Mouse (Mus musculus) forebrain, embryonic 10.5 days (tissue): ENCODE results near the gene Psmd5. TPM values are rescaled to one million over a fixed set of nuclear protein-coding genes. Genes with fewer than 3 reads are reported as not detected.
"Not testable (repeated sequence)": the region's sequence is repeated elsewhere in the genome, so short reads cannot be mapped to it uniquely, and the experiment has no call there.

Source experiments
- DNase-seq: peaks from one replicate; pipeline ENCODE4 v3.0.0-alpha.2; 2017; ENCODE audit warnings: low spot score; ENCODE audit errors: extremely low spot score
- H3K27ac ChIP-seq: fragments of 300-500 bp; sonication (generic); 2 replicates; pipeline ENCODE4 v1.5.1; 2016; ENCODE audit warnings: mild to moderate bottlenecking
- H3K27me3 ChIP-seq: fragments of 300-500 bp; sonication (generic); 2 replicates; pipeline ENCODE4 v1.6.1; 2016; ENCODE audit warnings: mild to moderate bottlenecking; ENCODE audit not compliant: poor library complexity, severe bottlenecking
- H3K36me3 ChIP-seq: fragments of 300-500 bp; sonication (generic); replicated peaks from 2 replicates; pipeline ENCODE4 v1.6.1; 2016; ENCODE audit warnings: mild to moderate bottlenecking, moderate library complexity
- H3K4me1 ChIP-seq: fragments of 300-500 bp; sonication (generic); 2 replicates; pipeline ENCODE4 v1.6.1; 2016
- H3K4me3 ChIP-seq: fragments of 300-500 bp; sonication (generic); 2 replicates; pipeline ENCODE4 v1.5.1; 2016; ENCODE audit warnings: mild to moderate bottlenecking, moderate library complexity
- H3K9me3 ChIP-seq: fragments of 300-500 bp; sonication (generic); 2 replicates; pipeline ENCODE4 v1.6.1; 2016; ENCODE audit warnings: mild to moderate bottlenecking, moderate library complexity
- WGBS: fragments of 180-500 bp; shearing (Covaris S2); methylation state at CpG from one replicate; pipeline ENCODE4 v1.1.7; 2016; 5-methylcytosine and 5-hydroxymethylcytosine counted together
- polyA plus RNA-seq: library from polyadenylated mRNA; unstranded; fragments of >200 nt; fragmentation: Nextera tagmentation; extraction: Ambion mirVana; gene quantifications from 2 replicates; pipeline ENCODE4 v1.2.1, GENCODE M21; 2016

Gene Psmd5
- polyA plus RNA-seq, 1 experiment from 2014 or later, result 127 TPM

GRCm38 (mm10) chr2:34833624-34834023 lies 41.1 kb downstream of the Psmd5 start:
- H3K27me3 ChIP-seq, result no peaks in the 10 kb centered on the region
- no peaks in the 10 kb centered on the region for H3K36me3 ChIP-seq
- no peak for DNase-seq
- H3K4me3 ChIP-seq, result no peak overlapping the region
- no peak overlapping the region for H3K27ac ChIP-seq
- WGBS, result 91% methylated on average over 17 of the region's 17 CpGs
- peaks cover 15% of the 10 kb centered on the region; the same call in 1 of the 2 replicates for H3K9me3 ChIP-seq
- H3K4me1 ChIP-seq, result no peaks in the 10 kb centered on the region

GRCm38 (mm10) chr2:34832766-34833457 lies 41.9 kb downstream of the Psmd5 start, which contains the start of gene Gm34653:
Gene Gm34653, plus strand, starts transcription at chr2:34833007.
- peaks cover 15% of the 10 kb centered on the region; the same call in 1 of the 2 replicates for H3K9me3 ChIP-seq
- H3K27ac ChIP-seq, H3K27me3 ChIP-seq, H3K36me3 ChIP-seq, DNase-seq, H3K4me3 ChIP-seq, H3K4me1 ChIP-seq: not testable (repeated sequence)
- 79% methylated on average over 11 of the region's 11 CpGs for WGBS

GRCm38 (mm10) chr2:34830066-34830465 lies 44.7 kb downstream of the Psmd5 start:
- H3K4me1 ChIP-seq, H3K27me3 ChIP-seq, H3K27ac ChIP-seq, H3K36me3 ChIP-seq, H3K4me3 ChIP-seq, DNase-seq: not testable (repeated sequence)
- WGBS, result 95% methylated on average over 17 of the region's 17 CpGs
- H3K9me3 ChIP-seq, result peaks cover 15% of the 10 kb centered on the region; the same call in 1 of the 2 replicates

GRCm38 (mm10) chr2:34828026-34828425 lies 46.7 kb downstream of the Psmd5 start:
- no peaks in the 10 kb centered on the region for H3K27me3 ChIP-seq
- H3K27ac ChIP-seq, result no peak overlapping the region
- no peak overlapping the region for H3K4me3 ChIP-seq
- 85% methylated on average over 1 of the region's 1 CpGs for whole genome bisulfite sequencing
- H3K9me3 ChIP-seq, result peaks cover 15% of the 10 kb centered on the region; the same call in 1 of the 2 replicates
- peaks cover 22% of the 10 kb centered on the region for H3K4me1 ChIP-seq
- DNase-seq, result no peak
- H3K36me3 ChIP-seq, result no peaks in the 10 kb centered on the region

- Histone ChIP-seq H3K27me3 (no peaks in the 10 kb centered on the region), H3K36me3 (peaks cover 2% of the 10 kb centered on the region), H3K27ac (no peak overlapping the region), H3K4me1 (peaks cover 22% of the 10 kb centered on the region), H3K9me3 (peaks cover 15% of the 10 kb centered on the region; the same call in 1 of the 2 replicates), H3K4me3 (no peak overlapping the region)
- WGBS, result 91% methylated on average over 4 of the region's 4 CpGs
- DNase-seq, result no peak
These were observed 47.2 kb downstream of the Psmd5 start for GRCm38 (mm10) chr2:34827591-34827990.

GRCm38 (mm10) chr2:34826460-34827231 lies 48.1 kb downstream of the Psmd5 start:
- H3K27me3 ChIP-seq, result no peaks in the 10 kb centered on the region
- peaks cover 11% of the 10 kb centered on the region for H3K36me3 ChIP-seq
- 33% methylated on average over 20 of the region's 21 CpGs for WGBS
- peak overlapping the region; percentile 90 for H3K4me3 ChIP-seq
- DNase-seq, result no peak
- H3K4me1 ChIP-seq, result peaks cover 22% of the 10 kb centered on the region
- H3K27ac ChIP-seq, result peak overlapping the region; percentile 90
- peaks cover 15% of the 10 kb centered on the region; the same call in 1 of the 2 replicates for H3K9me3 ChIP-seq

- Histone ChIP-seq H3K4me1 (peaks cover 22% of the 10 kb centered on the region), H3K9me3 (peaks cover 15% of the 10 kb centered on the region; the same call in 1 of the 2 replicates), H3K36me3 (peaks cover 16% of the 10 kb centered on the region), H3K27me3 (no peaks in the 10 kb centered on the region), H3K4me3 (peak within 1 kb of the TSS; percentile 90), H3K27ac (peak within 1 kb of the TSS; percentile 90)
- DNase-seq, result peak; percentile 92
- under 1% methylated on average over 57 of the region's 57 CpGs for WGBS
These were observed 48.8 kb downstream of the Psmd5 start, which contains the start of gene Fbxw2 for GRCm38 (mm10) chr2:34825827-34826459. Gene Fbxw2, minus strand, starts transcription at chr2:34826311.

- H3K27ac ChIP-seq, result no peak overlapping the region
- WGBS, result 90% methylated on average over 2 of the region's 2 CpGs
- H3K9me3 ChIP-seq, result no peaks in the 10 kb centered on the region
- H3K4me3 ChIP-seq, result no peak overlapping the region
- no peaks in the 10 kb centered on the region for H3K27me3 ChIP-seq
- H3K4me1 ChIP-seq, result no peaks in the 10 kb centered on the region
- no peak for DNase-seq
- H3K36me3 ChIP-seq, result peaks cover 81% of the 10 kb centered on the region
These were observed 56.3 kb downstream of the Psmd5 start for GRCm38 (mm10) chr2:34818492-34818891.

GRCm38 (mm10) chr2:34815893-34816292 lies 58.9 kb downstream of the Psmd5 start:
- H3K27me3 ChIP-seq, H3K27ac ChIP-seq, H3K9me3 ChIP-seq, H3K4me3 ChIP-seq, H3K4me1 ChIP-seq, DNase-seq: not testable (repeated sequence)
- WGBS, result 95% methylated on average over 2 of the region's 2 CpGs
- H3K36me3 ChIP-seq, result peaks cover 91% of the 10 kb centered on the region

GRCm38 (mm10) chr2:34812706-34813105 lies 62.1 kb downstream of the Psmd5 start:
- H3K36me3 ChIP-seq, result peaks cover 96% of the 10 kb centered on the region
- no peaks in the 10 kb centered on the region for H3K9me3 ChIP-seq
- no peaks in the 10 kb centered on the region for H3K4me1 ChIP-seq
- DNase-seq, result no peak
- H3K27ac ChIP-seq, result no peak overlapping the region
- WGBS, result 91% methylated on average over 7 of the region's 7 CpGs
- no peak overlapping the region for H3K4me3 ChIP-seq
- no peaks in the 10 kb centered on the region for H3K27me3 ChIP-seq

GRCm38 (mm10) chr2:34810775-34811174 lies 64.0 kb downstream of the Psmd5 start:
- WGBS, result 92% methylated on average over 3 of the region's 3 CpGs
- Histone ChIP-seq H3K27me3 (no peaks in the 10 kb centered on the region), H3K27ac (no peak overlapping the region), H3K4me3 (no peak overlapping the region), H3K9me3 (no peaks in the 10 kb centered on the region), H3K36me3 (peaks cover 98% of the 10 kb centered on the region), H3K4me1 (no peaks in the 10 kb centered on the region)
- DNase-seq, result no peak

- 100% methylated on average over 1 of the region's 1 CpGs for WGBS
These were observed 65.2 kb downstream of the Psmd5 start for GRCm38 (mm10) chr2:34809568-34809967.

More at GRCm38 (mm10) chr2:34809568-34809967, 65.2 kb downstream of the Psmd5 start:
- no peaks in the 10 kb centered on the region for H3K9me3 ChIP-seq
- H3K27ac ChIP-seq, result no peak overlapping the region
- no peaks in the 10 kb centered on the region; the same call in none of the 2 replicates for H3K4me1 ChIP-seq
- no peak for DNase-seq
- no peaks in the 10 kb centered on the region for H3K27me3 ChIP-seq
- peaks cover 98% of the 10 kb centered on the region for H3K36me3 ChIP-seq
- H3K4me3 ChIP-seq, result no peak overlapping the region
